Mouse (Mus musculus) forebrain, embryonic 16.5 days (tissue): ENCODE measurements around the gene Crat. TPM values are rescaled to one million over a fixed set of nuclear protein-coding genes. Genes with fewer than 3 reads are reported as not detected.

Experiments used
- ATAC-seq: fragments of 200-750 bp; cut with Nextera tagmentation; 2 replicates; pipeline ENCODE4 v1.8.0; 2017; ENCODE audit warnings: mild to moderate bottlenecking, moderate library complexity
- H3K27ac ChIP-seq: fragments of 300-500 bp; sonication (generic); 2 replicates; pipeline ENCODE4 v1.5.1; 2014; ENCODE audit warnings: low read length, control low read depth
- H3K27me3 ChIP-seq: fragments of 300-500 bp; sonication (generic); replicated peaks from 2 replicates; pipeline ENCODE4 v1.6.1; 2014; ENCODE audit warnings: low read length; ENCODE audit not compliant: control insufficient read depth, insufficient read depth
- H3K36me3 ChIP-seq: fragments of 300-500 bp; sonication (generic); 2 replicates; pipeline ENCODE4 v1.6.1; 2014; ENCODE audit not compliant: control insufficient read depth, insufficient read depth
- H3K4me1 ChIP-seq: fragments of 300-500 bp; sonication (generic); replicated peaks from 2 replicates; pipeline ENCODE4 v1.6.1; 2014; ENCODE audit warnings: low read length; ENCODE audit not compliant: control insufficient read depth, insufficient read depth
- H3K4me2 ChIP-seq: fragments of 300-500 bp; sonication (generic); 2 replicates; pipeline ENCODE4 v1.6.1; 2014; ENCODE audit warnings: mild to moderate bottlenecking, low read length, control low read depth
- H3K4me3 ChIP-seq: fragments of 300-500 bp; sonication (generic); replicated peaks from 2 replicates; pipeline ENCODE4 v1.5.1; 2014; ENCODE audit warnings: mild to moderate bottlenecking, low read length, control low read depth
- H3K9ac ChIP-seq: fragments of 300-500 bp; sonication (generic); replicated peaks from 2 replicates; pipeline ENCODE4 v1.6.1; 2014; ENCODE audit warnings: low read depth, low read length, control low read depth
- H3K9me3 ChIP-seq: fragments of 300-500 bp; sonication (generic); 2 replicates; pipeline ENCODE4 v1.6.1; 2016; ENCODE audit warnings: low read length; ENCODE audit not compliant: control insufficient read depth
- WGBS: fragments of 180-500 bp; shearing (Covaris S2); extraction: QIAGEN DNeasy Blood & Tissue Kit; methylation state at CpG from one replicate; pipeline ENCODE4 v1.1.7; 2014; 5-methylcytosine and 5-hydroxymethylcytosine counted together
- polyA plus RNA-seq: library from polyadenylated mRNA; unstranded; fragments of >200 nt; fragmentation: Nextera tagmentation; extraction: Ambion mirVana; gene quantifications from 2 replicates; pipeline ENCODE4 v1.2.1, GENCODE M21; 2015

The Crat gene
- polyA plus RNA-seq, 1 experiment from 2014 or later, result 21.3 TPM

DNA sequence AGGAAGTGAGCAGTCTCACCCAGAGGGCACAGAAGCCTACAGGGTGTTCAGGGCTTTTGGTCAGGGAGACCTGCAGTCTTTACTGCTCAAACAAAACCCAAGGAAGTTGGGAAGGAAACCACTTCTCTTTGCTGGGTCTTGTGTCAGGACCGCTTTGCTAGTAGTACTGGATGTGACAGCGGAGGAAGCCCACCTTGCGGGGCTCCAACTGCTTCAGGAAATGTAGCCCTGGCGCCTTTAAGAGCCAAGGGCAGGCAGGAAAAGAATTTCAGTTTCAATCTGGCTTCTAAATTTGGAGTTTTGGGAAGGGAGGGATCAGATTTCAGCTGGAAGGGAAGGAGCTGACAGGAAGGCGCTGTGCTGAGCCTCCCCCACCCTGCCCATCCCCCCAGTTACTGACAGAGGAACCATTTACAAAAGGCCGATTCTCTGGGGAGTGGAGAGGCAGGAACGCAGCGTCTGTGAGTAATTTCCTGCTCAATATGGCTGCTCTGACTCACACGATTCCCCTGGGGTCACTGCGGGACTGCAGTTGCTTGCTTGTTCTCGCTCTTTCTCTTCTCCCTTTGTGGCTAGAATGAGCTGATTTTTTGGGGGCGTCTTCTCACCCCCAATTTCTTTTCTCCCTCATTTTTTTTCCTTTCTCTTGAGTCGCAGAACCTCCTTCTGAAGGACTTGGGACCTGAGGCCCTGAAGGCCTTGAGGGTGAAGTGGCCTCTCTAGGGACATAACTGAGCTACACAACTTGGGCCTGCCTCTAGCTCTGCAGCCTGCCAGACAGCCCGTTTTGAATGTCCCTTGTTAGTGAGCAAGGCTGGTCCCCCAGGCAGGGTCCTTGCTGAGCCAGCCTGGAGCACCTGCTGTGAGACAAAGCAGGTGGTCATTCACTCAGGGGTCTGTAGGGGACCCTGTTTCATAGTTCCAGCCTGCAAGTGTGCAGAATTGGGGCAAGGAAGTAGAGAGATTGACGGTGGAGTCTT, 26.2 kb upstream of the Crat start:
- H3K27ac ChIP-seq, result peak overlapping the region; percentile 96
- H3K27me3 ChIP-seq, result no peaks in the 10 kb centered on the region
- 4% methylated on average over 15 of the region's 15 CpGs for WGBS
- no peaks in the 10 kb centered on the region for H3K9me3 ChIP-seq
- H3K36me3 ChIP-seq, result peaks cover 6% of the 10 kb centered on the region; the same call in 1 of the 2 replicates
- H3K4me3 ChIP-seq, result peak overlapping the region; percentile 26
- H3K9ac ChIP-seq, result peak overlapping the region; percentile 60
- peaks cover 31% of the 10 kb centered on the region for H3K4me1 ChIP-seq
- peak; percentile 81 for ATAC-seq
- H3K4me2 ChIP-seq, result peak overlapping the region; percentile 41

DNA sequence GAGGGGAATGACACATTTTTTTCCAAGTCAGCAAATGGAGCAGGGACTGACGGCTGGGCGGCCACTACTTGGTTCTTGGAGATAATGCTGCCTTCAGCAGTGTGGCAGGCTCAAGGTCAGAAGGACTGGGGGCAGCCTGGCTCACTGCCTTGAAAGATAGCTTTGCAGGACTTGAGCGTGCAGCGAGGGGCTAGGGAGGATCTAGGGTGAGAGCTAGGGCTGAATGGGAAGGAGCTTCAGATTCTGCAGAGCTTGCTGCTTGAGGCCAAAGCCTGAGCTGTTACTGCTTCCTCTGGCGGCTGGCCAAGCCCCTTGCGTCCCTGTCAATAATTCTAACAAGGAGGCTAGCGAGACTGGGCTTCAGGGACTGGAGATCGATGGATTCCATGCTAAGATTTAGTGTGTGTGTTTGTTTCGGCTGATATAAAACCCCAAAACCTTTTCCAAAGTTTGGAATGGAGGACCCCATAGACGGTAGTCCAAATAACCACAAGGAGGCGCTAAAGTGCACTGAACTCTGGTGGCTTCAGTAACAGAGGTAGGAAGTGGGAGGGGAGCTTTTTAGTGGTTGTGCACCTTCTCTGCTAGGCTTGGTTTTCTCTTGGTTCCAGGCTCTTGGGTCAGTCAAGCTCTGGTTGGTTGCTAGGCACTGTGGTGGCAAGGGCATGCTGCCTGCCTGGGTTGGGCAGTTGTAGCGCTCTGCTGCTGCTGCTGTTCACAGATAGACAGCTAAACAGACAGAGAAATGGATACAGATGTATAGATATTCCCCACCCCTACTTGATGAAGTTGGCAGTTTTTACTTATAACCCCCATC, 25.3 kb upstream of the Crat start:
- WGBS, result 15% methylated on average over 12 of the region's 12 CpGs
- Histone ChIP-seq H3K4me1 (peaks cover 31% of the 10 kb centered on the region), H3K9me3 (no peaks in the 10 kb centered on the region), H3K36me3 (peaks cover 6% of the 10 kb centered on the region; the same call in 1 of the 2 replicates), H3K4me3 (no peak overlapping the region), H3K9ac (no peak overlapping the region), H3K27ac (peak overlapping the region; percentile 96), H3K4me2 (no peak overlapping the region; the same call in 1 of the 2 replicates), H3K27me3 (no peaks in the 10 kb centered on the region)
- peak; percentile 32 for ATAC-seq

DNA sequence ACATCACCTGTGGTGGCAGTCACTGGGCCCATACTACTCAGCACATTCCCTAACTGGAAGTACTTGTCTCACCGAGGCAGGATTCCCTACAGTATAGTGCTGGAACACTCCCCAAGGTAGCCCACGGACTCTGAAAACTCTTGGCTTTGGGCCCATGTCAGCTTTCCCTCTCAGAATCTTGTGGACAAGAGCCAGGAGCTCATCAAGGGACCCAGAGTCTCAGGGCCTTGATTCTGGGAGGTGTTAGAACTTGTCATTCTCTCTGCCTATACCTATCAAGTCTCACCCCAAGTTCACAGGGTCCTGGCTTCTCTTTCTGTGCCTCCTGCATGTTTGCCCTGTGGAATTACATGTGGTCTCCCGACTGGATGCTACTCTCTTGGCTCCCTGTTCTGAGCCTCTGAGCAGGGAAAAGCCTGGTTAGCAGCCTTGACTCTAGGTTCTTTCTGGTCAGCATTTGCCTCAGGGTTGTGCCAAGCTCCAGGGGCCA, 24.6 kb upstream of the Crat start:
- H3K4me3 ChIP-seq, result no peak overlapping the region
- peaks cover 31% of the 10 kb centered on the region for H3K4me1 ChIP-seq
- no peak overlapping the region for H3K9ac ChIP-seq
- no peak for ATAC-seq
- H3K9me3 ChIP-seq, result no peaks in the 10 kb centered on the region
- peaks cover 6% of the 10 kb centered on the region; the same call in 1 of the 2 replicates for H3K36me3 ChIP-seq
- H3K4me2 ChIP-seq, result no peak overlapping the region
- peak overlapping the region; percentile 96 for H3K27ac ChIP-seq
- no peaks in the 10 kb centered on the region for H3K27me3 ChIP-seq
- 29% methylated on average over 3 of the region's 3 CpGs for WGBS

DNA sequence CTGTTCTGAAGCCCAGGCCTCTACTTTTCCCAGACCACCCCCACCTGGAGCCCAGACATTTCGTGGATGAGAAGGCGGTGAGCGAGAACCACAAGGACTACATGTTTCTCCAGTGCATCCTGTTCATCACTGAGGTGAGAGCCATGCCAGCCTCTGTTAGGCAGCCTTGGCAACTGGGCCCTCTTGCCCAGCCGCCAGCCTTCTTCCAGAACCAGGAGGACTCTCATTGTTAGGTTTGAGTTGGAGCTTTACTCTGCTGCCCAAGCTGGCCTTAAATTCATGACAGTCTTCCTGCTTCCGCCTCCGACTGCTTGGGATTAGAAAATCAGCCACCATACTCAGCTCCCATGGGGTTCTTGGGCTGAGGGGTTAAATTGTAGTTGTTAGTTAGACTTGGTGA, 24.0 kb upstream of the Crat start:
- ATAC-seq, result no peak
- Histone ChIP-seq H3K27me3 (no peaks in the 10 kb centered on the region), H3K4me2 (no peak overlapping the region), H3K27ac (no peak overlapping the region), H3K9me3 (no peaks in the 10 kb centered on the region), H3K36me3 (peaks cover 6% of the 10 kb centered on the region; the same call in 1 of the 2 replicates), H3K4me1 (peaks cover 31% of the 10 kb centered on the region), H3K4me3 (no peak overlapping the region), H3K9ac (no peak overlapping the region)
- WGBS, result 97% methylated on average over 6 of the region's 6 CpGs

DNA sequence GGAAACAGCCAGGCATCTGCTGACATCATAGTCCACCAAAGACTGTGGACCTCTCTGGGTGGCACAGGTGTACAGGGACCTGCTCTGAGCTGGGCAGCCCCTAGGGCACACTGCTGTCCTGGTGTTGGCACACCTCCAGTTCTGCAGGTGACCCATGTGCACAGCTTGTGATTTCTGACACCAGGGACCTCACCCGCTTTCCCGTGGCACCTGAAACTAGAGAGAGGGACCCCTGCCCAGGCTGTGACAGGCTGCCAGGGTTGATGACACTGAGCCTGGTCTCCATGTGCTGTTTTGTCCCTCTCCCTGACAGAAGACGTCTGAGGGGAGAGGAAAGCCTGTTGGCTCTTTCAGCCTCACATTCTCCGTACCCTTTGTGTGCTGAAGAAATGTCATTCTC, 22.2 kb upstream of the Crat start:
- Histone ChIP-seq H3K27ac (no peak overlapping the region), H3K4me2 (no peak overlapping the region), H3K9me3 (no peaks in the 10 kb centered on the region), H3K9ac (no peak overlapping the region), H3K4me3 (no peak overlapping the region), H3K27me3 (no peaks in the 10 kb centered on the region), H3K4me1 (peaks cover 26% of the 10 kb centered on the region), H3K36me3 (peaks cover 18% of the 10 kb centered on the region)
- 97% methylated on average over 4 of the region's 4 CpGs for WGBS
- no peak for ATAC-seq

DNA sequence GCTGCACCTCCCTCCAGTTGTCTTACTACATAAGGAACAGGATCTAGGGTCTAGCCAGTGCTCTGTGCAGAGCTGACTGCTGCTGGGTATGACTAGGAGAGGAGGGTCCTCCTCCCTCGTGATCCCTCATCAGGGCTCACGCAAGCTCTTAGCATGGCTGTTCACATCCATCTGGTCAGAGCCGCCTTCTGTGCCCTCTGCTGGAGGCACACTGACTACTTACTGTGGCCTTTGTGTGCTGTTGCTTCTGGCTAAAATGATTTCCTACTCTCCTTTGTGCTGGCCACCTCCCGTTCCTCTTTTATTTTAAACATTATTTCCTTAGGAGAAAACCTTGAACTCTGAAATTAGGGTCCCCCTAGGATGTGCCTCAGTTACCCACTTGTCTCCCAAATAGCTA, 21.2 kb upstream of the Crat start:
- no peak overlapping the region for H3K4me2 ChIP-seq
- ATAC-seq, result no peak
- H3K4me1 ChIP-seq, result peaks cover 16% of the 10 kb centered on the region
- H3K27me3 ChIP-seq, result no peaks in the 10 kb centered on the region
- H3K9me3 ChIP-seq, result no peaks in the 10 kb centered on the region
- no peak overlapping the region for H3K27ac ChIP-seq
- H3K9ac ChIP-seq, result no peak overlapping the region
- 84% methylated on average over 4 of the region's 4 CpGs for WGBS
- H3K36me3 ChIP-seq, result peaks cover 25% of the 10 kb centered on the region
- H3K4me3 ChIP-seq, result no peak overlapping the region

DNA sequence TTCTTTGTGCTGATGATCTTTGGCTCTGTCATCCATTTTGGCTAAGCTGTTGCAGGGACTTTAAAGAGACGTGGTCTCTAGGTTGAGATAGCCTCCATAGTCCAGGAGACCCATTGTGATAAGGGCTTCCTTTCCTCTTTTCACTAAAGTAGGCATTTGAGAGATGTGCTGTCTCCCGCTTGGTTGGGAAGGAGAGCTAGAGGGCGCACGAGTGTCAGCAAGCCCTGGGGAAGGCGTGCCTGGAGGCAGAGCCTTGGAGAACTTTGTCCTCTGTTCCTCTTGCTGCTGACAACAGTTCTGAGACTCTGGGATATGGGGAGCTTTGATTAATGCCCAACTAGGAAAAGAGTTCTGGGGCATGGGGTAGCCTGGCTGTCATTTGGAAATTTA, 20.5 kb upstream of the Crat start:
- no peaks in the 10 kb centered on the region for H3K27me3 ChIP-seq
- peaks cover 10% of the 10 kb centered on the region for H3K4me1 ChIP-seq
- peaks cover 29% of the 10 kb centered on the region for H3K36me3 ChIP-seq
- no peak overlapping the region for H3K4me2 ChIP-seq
- no peak overlapping the region for H3K9ac ChIP-seq
- no peak overlapping the region for H3K27ac ChIP-seq
- ATAC-seq, result no peak
- no peak overlapping the region for H3K4me3 ChIP-seq
- 80% methylated on average over 5 of the region's 5 CpGs for WGBS
- H3K9me3 ChIP-seq, result no peaks in the 10 kb centered on the region

DNA sequence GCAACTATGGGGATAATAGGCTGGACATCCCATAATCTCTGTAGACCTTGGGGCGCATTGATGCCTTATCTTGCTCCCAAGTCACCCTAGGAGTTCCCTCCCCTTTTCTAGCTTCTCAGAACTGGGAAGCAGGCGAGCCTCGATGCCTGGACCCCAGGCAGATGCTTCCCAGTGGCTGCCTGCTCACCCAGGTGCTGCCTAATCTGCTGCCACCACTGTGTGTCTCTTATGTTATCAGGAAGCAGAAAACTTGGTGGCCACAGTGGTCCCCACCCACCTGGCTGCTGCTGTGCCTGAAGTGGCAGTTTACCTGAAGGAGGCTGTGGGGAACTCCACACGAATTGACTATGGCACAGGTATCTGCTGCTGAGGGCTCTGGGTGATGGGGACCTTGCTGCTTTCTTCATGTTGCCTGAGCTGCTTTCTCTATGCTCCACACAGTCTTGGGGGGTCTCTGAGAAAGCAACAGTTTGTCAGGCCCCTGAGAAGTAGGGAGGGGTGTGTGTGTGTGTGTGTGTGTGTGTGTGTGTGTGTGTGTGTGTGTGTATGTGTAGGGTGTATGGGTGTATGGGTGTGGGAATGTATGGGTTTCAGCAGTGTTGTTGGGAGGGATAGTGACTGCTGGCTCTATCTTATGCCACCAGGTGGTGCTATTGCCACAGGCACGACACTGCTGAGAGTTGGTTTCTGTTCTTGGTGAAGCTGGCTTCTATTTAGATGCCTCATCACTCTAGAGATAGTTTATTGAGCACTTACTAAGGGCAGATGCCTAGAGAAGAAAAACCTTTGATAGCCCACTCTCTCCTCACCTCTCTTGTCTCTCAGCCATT, 19.9 kb upstream of the Crat start:
- H3K27me3 ChIP-seq, result no peaks in the 10 kb centered on the region
- H3K36me3 ChIP-seq, result peaks cover 29% of the 10 kb centered on the region
- H3K4me2 ChIP-seq, result no peak overlapping the region
- no peak overlapping the region for H3K4me3 ChIP-seq
- peak; percentile 76 for ATAC-seq
- 56% methylated on average over 5 of the region's 5 CpGs for WGBS
- H3K9me3 ChIP-seq, result no peaks in the 10 kb centered on the region
- peaks cover 4% of the 10 kb centered on the region; the same call in 1 of the 2 replicates for H3K4me1 ChIP-seq
- H3K9ac ChIP-seq, result no peak overlapping the region
- H3K27ac ChIP-seq, result no peak overlapping the region
